Mouse (Mus musculus) fibroblast of lung, adult 2 months (primary cell): ENCODE measurements around the gene Ttbk1.

Source experiments
- DNase-seq: peaks from one replicate; pipeline ENCODE4 v3.0.0-alpha.2; 2011; ENCODE audit warnings: low read depth

Ttbk1 gene

GRCm38 (mm10) chr17:46476601-46477000, 10.9 kb downstream of the Ttbk1 start:
- DNase-seq = no peak

GRCm38 (mm10) chr17:46467830-46468229, 19.6 kb downstream of the Ttbk1 start:
- no peak for DNase-seq

GRCm38 (mm10) chr17:46462226-46462625, 25.2 kb downstream of the Ttbk1 start:
- DNase-seq = no peak

GRCm38 (mm10) chr17:46461347-46461746, 26.1 kb downstream of the Ttbk1 start:
- DNase-seq = no peak

GRCm38 (mm10) chr17:46460673-46461072, 26.8 kb downstream of the Ttbk1 start:
- DNase-seq = no peak

- DNase-seq = no peak
Observed at GRCm38 (mm10) chr17:46458439-46458838, 29.0 kb downstream of the Ttbk1 start.

- DNase-seq = no peak
Observed at GRCm38 (mm10) chr17:46457791-46458190, 29.7 kb downstream of the Ttbk1 start.

- no peak for DNase-seq
Observed at GRCm38 (mm10) chr17:46455110-46455691, 32.3 kb downstream of the Ttbk1 start.

- DNase-seq = no peak
Observed at GRCm38 (mm10) chr17:46454539-46454938, 32.9 kb downstream of the Ttbk1 start.

GRCm38 (mm10) chr17:46453970-46454411, 33.5 kb downstream of the Ttbk1 start:
- DNase-seq = no peak

GRCm38 (mm10) chr17:46453302-46453948, 34.0 kb downstream of the Ttbk1 start:
- no peak for DNase-seq

GRCm38 (mm10) chr17:46452683-46453082, 34.8 kb downstream of the Ttbk1 start:
- no peak for DNase-seq

- no peak for DNase-seq
Observed at GRCm38 (mm10) chr17:46446264-46446663, 41.2 kb downstream of the Ttbk1 start.

GRCm38 (mm10) chr17:46444839-46445579, 42.5 kb downstream of the Ttbk1 start:
- DNase-seq = no peak

- no peak for DNase-seq
Observed at GRCm38 (mm10) chr17:46439176-46439575, 48.3 kb downstream of the Ttbk1 start.

GRCm38 (mm10) chr17:46438298-46438873, 49.1 kb downstream of the Ttbk1 start, which contains the start of gene Slc22a7:
Gene Slc22a7, minus strand, starts transcription at chr17:46438457.
- no peak for DNase-seq

- no peak for DNase-seq
Observed at GRCm38 (mm10) chr17:46436672-46437366, 50.7 kb downstream of the Ttbk1 start.

- no peak for DNase-seq
Observed at GRCm38 (mm10) chr17:46433627-46434026, 53.8 kb downstream of the Ttbk1 start.

- no peak for DNase-seq
Observed at GRCm38 (mm10) chr17:46428761-46429414, 58.6 kb downstream of the Ttbk1 start, which contains the start of gene Crip3. Gene Crip3, plus strand, starts transcription at chr17:46428926.

GRCm38 (mm10) chr17:46426496-46426895, 61.0 kb downstream of the Ttbk1 start:
- no peak for DNase-seq

GRCm38 (mm10) chr17:46419717-46420116, 67.8 kb downstream of the Ttbk1 start:
- DNase-seq = no peak
